Mouse (Mus musculus) lung, postnatal 0 days (tissue): ENCODE data around the gene Sergef.

ENCODE experiments used
- CTCF ChIP-seq: IDR thresholded peaks from 2 replicates; pipeline ENCODE4 v1.5.1; 2016; ENCODE audit warnings: antibody characterized with exemption, mild to moderate bottlenecking
- EP300 ChIP-seq: IDR thresholded peaks from 2 replicates; pipeline ENCODE4 v1.6.1; 2016; ENCODE audit warnings: antibody characterized with exemption, mild to moderate bottlenecking, control low read depth

- TF ChIP-seq CTCF (no peak), EP300 (no peak)
These were observed 170.1 kb downstream of the Sergef start for GRCm38 (mm10) chr7:46469542-46469941.
